Mouse (Mus musculus) gastrocnemius, postnatal 14 days (tissue): ENCODE results near the gene Lrrc75a. TPM values are rescaled to one million over a fixed set of nuclear protein-coding genes. Genes with fewer than 3 reads are reported as not detected.
"Not testable (repeated sequence)": the region's sequence is repeated elsewhere in the genome, so short reads cannot be mapped to it uniquely, and the experiment has no call there.

Source experiments
- DNase-seq: peaks from one replicate; pipeline ENCODE4 v3.0.0; 2021; ENCODE audit warnings: mixed read lengths
- intact Hi-C: fragments of 180-260 bp; cut with DNase I; formaldehyde crosslinking; loops from one replicate; pipeline ENCODE4 v1.15.1; 2025; ENCODE audit warnings: low total_unique reads
- long read RNA-seq, 2 experiments: library from polyadenylated mRNA; stranded (forward); transcript quantifications; one replicate each; pipeline ENCODE4 v2.0.0; 2021
- total RNA-seq, 2 experiments: library from RNA; stranded (reverse); gene quantifications; 2 replicates each; pipeline ENCODE4 v1.2.3; 2021

Gene Lrrc75a
- 1 to 10 TPM; 7.2 to 8.8 TPM for total RNA-seq
- long read RNA-seq, experiment 1, transcript Lrrc75a-201 (4 exons, 1,984 nt) = major isoform, 9 of 12 reads
- long read RNA-seq, experiment 1, partial matches to known transcripts = 1 of 12 reads
- long read RNA-seq, experiment 1, other reads (novel, unspliced or antisense) = 1 of 12 reads
- long read RNA-seq, experiment 2, transcript Lrrc75a-201 (4 exons, 1,984 nt) = major isoform, 7 of 7 reads
- long read RNA-seq, experiment 2, partial matches to known transcripts = 0 of 7 reads
- long read RNA-seq, experiment 2, other reads (novel, unspliced or antisense) = 0 of 7 reads

GRCm38 (mm10) chr11:62647661-62648590 is at the start of gene Lrrc75a:
Gene Lrrc75a, minus strand, starts transcription at chr11:62648523.
- intact Hi-C loops = no loop called here
- DNase-seq = peak; percentile 46

- intact Hi-C loops = no loop called here
- no peak for DNase-seq
Observed at GRCm38 (mm10) chr11:62695126-62695525, 46.8 kb upstream of the Lrrc75a start.

DNA sequence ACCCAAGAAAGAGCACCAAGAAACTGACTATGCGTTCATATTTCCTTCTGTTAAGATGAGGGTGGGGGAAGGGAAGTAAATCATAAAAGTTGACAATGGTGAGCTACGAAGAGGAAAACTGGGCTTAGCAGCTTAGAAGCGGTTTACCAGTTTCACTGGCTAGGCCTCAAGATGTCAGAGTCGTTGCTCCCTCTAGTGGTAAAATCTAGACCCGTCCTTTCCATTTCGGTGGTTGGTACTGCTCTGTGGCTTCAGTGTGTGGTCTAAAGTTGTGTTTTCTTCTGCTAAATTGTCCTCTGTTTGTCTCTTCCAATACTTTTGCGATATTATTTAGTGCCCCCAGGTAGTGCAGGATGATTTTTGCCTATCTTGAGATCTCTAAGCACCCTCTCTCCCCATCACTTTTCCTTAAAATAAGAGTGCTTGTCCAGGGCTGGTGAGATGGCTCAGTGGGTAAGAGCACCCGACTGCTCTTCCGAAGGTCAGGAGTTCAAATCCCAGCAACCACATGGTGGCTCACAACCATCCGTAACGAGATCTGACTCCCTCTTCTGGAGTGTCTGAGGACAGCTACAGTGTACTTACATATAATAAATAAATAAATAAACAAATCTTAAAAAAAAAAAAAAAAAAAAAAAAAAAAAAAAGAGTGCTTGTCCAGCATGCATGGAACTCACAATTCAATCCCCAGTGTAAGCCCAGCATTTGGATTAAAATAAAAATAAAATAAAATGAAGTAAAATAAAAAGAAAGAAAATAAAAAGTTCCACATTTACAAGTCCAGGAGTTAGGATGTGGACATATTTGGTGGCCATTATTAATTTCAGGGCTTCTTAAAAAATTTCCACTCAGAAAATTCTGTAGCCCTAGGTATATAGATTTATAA is 45.2 kb upstream of the Lrrc75a start:
- intact Hi-C loops = no loop called here

DNA sequence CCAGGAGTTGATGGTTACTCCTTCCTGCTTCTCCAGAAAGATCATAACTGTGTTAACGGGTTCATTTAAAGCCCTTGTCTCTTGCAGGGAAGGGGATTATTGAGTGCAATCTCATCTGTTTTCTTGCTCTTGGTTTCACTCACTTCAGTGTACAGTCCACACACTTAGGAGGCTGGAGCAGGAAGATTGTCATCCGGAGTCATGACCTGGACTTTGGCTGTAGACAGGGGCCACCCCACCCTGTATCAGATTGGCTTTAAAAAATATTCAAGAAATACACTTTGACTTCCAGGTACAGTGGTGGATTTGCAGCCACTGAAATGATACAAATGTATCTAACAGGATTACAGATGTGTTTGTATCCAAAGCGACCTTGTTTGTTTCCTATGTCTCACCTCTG is 43.3 kb upstream of the Lrrc75a start:
- no peak for DNase-seq
- intact Hi-C loops = no loop called here

More for the DNA sequence above, 45.2 kb upstream of the Lrrc75a start:
- peak; percentile 19 for DNase-seq

- intact Hi-C loops = no loop called here
- no peak for DNase-seq
Observed at GRCm38 (mm10) chr11:62679954-62680353, 31.6 kb upstream of the Lrrc75a start.

- DNase-seq = no peak
- intact Hi-C loops = no loop called here
Observed at GRCm38 (mm10) chr11:62678778-62679354, 30.5 kb upstream of the Lrrc75a start.

GRCm38 (mm10) chr11:62676290-62676596 is 27.9 kb upstream of the Lrrc75a start:
- intact Hi-C loops = no loop called here
- DNase-seq = no peak

DNA sequence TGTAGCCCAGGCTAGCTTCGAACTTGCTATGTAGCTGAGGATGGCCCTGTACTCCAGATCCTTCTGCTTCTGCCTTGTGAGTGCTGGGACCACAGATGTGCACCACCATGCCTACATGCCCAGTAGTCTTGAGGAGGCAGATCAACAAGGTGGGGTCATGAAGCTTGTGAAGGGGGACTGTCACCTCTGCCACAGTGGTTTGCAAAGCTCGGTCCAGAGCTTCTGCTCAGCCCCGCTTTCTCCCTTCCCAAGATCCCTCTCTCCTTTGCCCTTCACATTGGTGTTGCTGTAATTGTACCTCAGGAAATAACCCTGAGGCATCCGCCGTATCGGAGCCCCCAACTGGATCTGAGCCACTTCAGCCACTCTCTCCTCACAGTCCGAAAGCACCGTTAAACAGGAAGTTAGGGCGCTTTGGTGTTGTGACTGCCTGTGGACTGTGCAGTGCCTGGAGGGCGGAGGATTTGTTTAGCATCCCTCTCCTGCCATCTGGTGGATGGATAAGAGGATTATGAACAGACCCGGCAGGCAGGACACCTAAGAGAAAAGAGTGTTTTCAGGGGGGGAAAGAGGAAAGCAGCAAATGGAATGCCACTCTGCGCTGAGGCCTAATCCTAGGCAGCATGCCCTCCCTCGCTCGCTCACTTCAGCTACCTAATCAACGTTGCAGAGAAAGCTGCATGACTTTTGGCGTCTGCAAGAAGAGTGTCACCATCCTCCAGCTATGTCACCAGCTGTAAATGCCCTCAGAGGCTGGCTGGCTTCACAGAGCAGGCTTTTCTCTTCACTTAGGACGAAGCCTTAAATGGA is 27.4 kb upstream of the Lrrc75a start:
- intact Hi-C loops = loop anchor here (2.0 kb wide), 1 partner anchor 63 kb away; no protein-coding TSS in a partner anchor
- peak; percentile 59 for DNase-seq

DNA sequence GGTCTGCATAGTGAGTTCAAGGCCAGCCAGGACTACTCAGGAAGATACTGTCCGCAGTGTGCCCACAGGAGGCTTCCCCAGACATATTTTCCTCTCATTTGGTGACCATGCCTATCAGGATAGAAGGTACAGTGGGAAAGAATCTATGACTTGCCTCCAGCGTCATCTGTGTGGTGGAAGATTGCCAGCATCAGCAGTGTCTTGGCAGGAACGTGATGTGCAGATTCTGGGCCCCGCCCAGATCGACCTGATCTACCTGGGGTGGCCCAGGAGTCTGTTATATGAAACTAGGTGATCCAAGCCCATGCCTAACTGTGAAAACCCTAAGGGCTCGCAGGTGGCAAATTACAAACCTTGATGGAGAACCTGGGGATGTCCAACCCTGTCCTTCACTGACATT is 21.7 kb upstream of the Lrrc75a start:
- intact Hi-C loops = no loop called here
- no peak for DNase-seq

DNA sequence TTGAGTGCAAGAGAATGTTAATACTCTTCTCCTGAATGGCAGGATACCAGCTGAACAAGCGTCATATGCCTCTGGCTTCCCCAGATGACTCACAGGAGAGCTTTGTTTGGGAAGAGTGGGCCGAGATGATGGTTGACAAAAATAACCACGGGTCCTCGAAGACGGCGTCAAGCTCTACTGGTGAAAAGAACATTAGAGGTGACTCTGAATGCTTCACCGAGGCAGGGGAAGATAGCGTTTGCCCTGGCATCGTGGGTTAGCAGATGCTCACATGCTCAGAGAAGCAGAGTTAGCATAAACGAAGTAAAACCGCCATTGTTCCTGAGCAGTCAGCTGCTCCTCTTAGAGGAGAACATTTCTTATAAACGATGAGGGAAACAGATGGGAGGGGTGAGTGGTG is 21.1 kb upstream of the Lrrc75a start:
- intact Hi-C loops = no loop called here
- no peak for DNase-seq

DNA sequence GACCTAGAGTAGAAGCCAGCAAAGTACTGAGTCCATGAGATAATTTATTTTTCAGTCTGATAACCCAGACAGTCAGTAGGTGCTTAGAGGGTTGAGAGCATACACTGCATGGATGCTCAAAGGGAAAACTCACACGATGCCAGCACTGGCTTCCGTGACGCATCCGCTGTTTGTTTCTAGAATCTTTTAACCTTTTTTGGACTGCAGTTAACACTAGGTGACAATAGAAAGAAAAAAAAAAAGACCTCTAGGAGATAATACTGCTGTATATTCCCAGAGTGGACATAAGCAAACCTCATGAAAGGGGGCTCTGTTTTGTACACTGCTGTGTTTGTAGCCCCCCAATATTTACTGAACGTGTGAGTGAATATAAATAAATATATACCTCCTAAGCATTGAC is 20.7 kb upstream of the Lrrc75a start:
- intact Hi-C loops = no loop called here
- no peak for DNase-seq

- DNase-seq = no peak
- intact Hi-C loops = no loop called here
Observed at GRCm38 (mm10) chr11:62664250-62664649, 15.9 kb upstream of the Lrrc75a start.

GRCm38 (mm10) chr11:62660885-62661284 is 12.6 kb upstream of the Lrrc75a start:
- no peak for DNase-seq
- intact Hi-C loops = no loop called here

GRCm38 (mm10) chr11:62652080-62652479 is 3.8 kb upstream of the Lrrc75a start:
- DNase-seq = no peak

GRCm38 (mm10) chr11:62651563-62651962 is 3.2 kb upstream of the Lrrc75a start:
- intact Hi-C loops = no loop called here
- DNase-seq = no peak

More at GRCm38 (mm10) chr11:62652080-62652479, 3.8 kb upstream of the Lrrc75a start:
- intact Hi-C loops = no loop called here

GRCm38 (mm10) chr11:62649803-62650202 is 1.5 kb upstream of the Lrrc75a start:
- DNase-seq, intact Hi-C loops: not testable (repeated sequence)

- peak; percentile 96 for DNase-seq
- intact Hi-C loops = no loop called here
Observed at GRCm38 (mm10) chr11:62648591-62649391, 468 bp upstream of the Lrrc75a start, which contains the start of gene Mmgt2. Gene Mmgt2, plus strand, starts transcription at chr11:62648664.
